ENCODE assay signal across 9 mouse cellular contexts in genomic region chr14:31233070-31233995, GRCm38 (mm10). TPM values are rescaled to one million over a fixed set of nuclear protein-coding genes. Genes with fewer than 3 reads are reported as not detected.
DNase-seq lines count a peak whose midpoint lies in the region; ATAC-seq lines count a peak whose summit lies in the region.
"Had no signal": no experiment of that assay in that cellular context is flagged by ENCODE, and none has a peak within 500 bp of the region (broad histone marks: within the 10 kb centered on the region; RNA-seq: fewer than 3 reads in every experiment).

No protein-coding gene starts in this region.

- no peaks in the 10 kb centered on the region for H3K27me3 ChIP-seq in kidney, embryonic 14.5 days (ENCODE audit: control insufficient read depth, insufficient read depth, low read length)

- H3K36me3 ChIP-seq in kidney, embryonic 14.5 days (ENCODE audit: control insufficient read depth, insufficient read depth, low read length), result no peaks in the 10 kb centered on the region

- H3K4me3 ChIP-seq in kidney, embryonic 14.5 days (ENCODE audit: low read length), result no peak overlapping the region

- H3K9me3 ChIP-seq in kidney, embryonic 14.5 days (ENCODE audit: control insufficient read depth, low read length), result no peaks in the 10 kb centered on the region

- intact Hi-C loops in gastrocnemius, postnatal 36 days (cut with DNase I), result loop anchor here (1.0 kb wide), 1 partner anchor 18 kb away; no protein-coding TSS in a partner anchor

- 0 out of 2 replicates have a peak, but pooled peaks have one; percentile 4 for ATAC-seq in granulocyte monocyte progenitor cell, adult 5-6 weeks (replicated peaks; ENCODE audit: poor library complexity, severe bottlenecking)
- peak; percentile 33 for ATAC-seq in kidney, embryonic 14.5 days (ENCODE audit: low FRiP score, low TSS enrichment)
- no peak for ATAC-seq in megakaryocyte-erythroid progenitor cell, adult 5-6 weeks (replicated peaks; ENCODE audit: low FRiP score, low TSS enrichment, poor library complexity, severe bottlenecking)

- H3K4me2 ChIP-seq in kidney, embryonic 14.5 days (replicated peaks; ENCODE audit: low read depth, low read length), result no peak overlapping the region

- WGBS in kidney, embryonic 14.5 days, result 65% methylated on average over 14 of the region's 14 CpGs

- H3K27ac ChIP-seq in kidney, embryonic 14.5 days (ENCODE audit: low read depth, low read length), result no peak overlapping the region

- H3K9ac ChIP-seq in kidney, embryonic 14.5 days (ENCODE audit: low read depth, low read length), result no peak overlapping the region

- DNase-seq in gastrocnemius, postnatal 36 days, result peak; percentile 4 to 15
- DNase-seq in gastrocnemius, postnatal 10 days, result no peak
- peak; percentile 65 to 83 for DNase-seq in lung, postnatal 4 days
- no peak for DNase-seq in right cerebral cortex, adult 18-20 months
- DNase-seq in embryo, embryonic 11 days, result no peak

- H3K4me1 ChIP-seq in kidney, embryonic 14.5 days (ENCODE audit: control insufficient read depth, insufficient read depth, low read length), result peaks cover 21% of the 10 kb centered on the region

RNA-seq across cellular contexts. Expression of gene Sema3g, which starts 15.7 kb away (rescaled TPM):
- 1 to 10 TPM; 6.0 to 8.1 TPM for total RNA-seq in gastrocnemius, postnatal 36 days (2021)
- 1 to 10 TPM; 7.5 to 8.7 TPM for total RNA-seq in gastrocnemius, postnatal 10 days (2021)
- total RNA-seq in granulocyte monocyte progenitor cell, adult 5-6 weeks (2014; fragmentation: Nextera tagmentation), result 0.21 TPM in 1 of 2 replicates, not detected in the other
- total RNA-seq in granulocyte monocyte progenitor cell, adult 5-6 weeks (2017), result not detected in 2 replicates
- 0.56 and 0.64 TPM in 2 replicates for polyA plus RNA-seq in kidney, embryonic 14.5 days (2014; fragmentation: Nextera tagmentation; extraction: Ambion mirVana)
- not detected in 2 replicates for total RNA-seq in megakaryocyte-erythroid progenitor cell, adult 5-6 weeks (2014; fragmentation: Nextera tagmentation)
- not detected in 2 replicates for total RNA-seq in megakaryocyte-erythroid progenitor cell, adult 5-6 weeks (2017)
- total RNA-seq: common myeloid progenitor, adult 5-6 weeks had no signal

RNA-seq across cellular contexts. Expression of gene Nisch, which starts 16.6 kb away (rescaled TPM):
- 10 to 100 TPM; 54.4 to 63.2 TPM for total RNA-seq in gastrocnemius, postnatal 36 days (2021)
- 100 to 1,000 TPM; 133 to 183 TPM for total RNA-seq in gastrocnemius, postnatal 10 days (2021)
- total RNA-seq in granulocyte monocyte progenitor cell, adult 5-6 weeks (2014; fragmentation: Nextera tagmentation), result 137 and 211 TPM in 2 replicates
- total RNA-seq in granulocyte monocyte progenitor cell, adult 5-6 weeks (2017), result 86.1 and 111 TPM in 2 replicates
- polyA plus RNA-seq in kidney, embryonic 14.5 days (2014; fragmentation: Nextera tagmentation; extraction: Ambion mirVana), result 259 and 375 TPM in 2 replicates
- total RNA-seq in megakaryocyte-erythroid progenitor cell, adult 5-6 weeks (2014; fragmentation: Nextera tagmentation), result 144 and 164 TPM in 2 replicates
- 67.7 and 77.9 TPM in 2 replicates for total RNA-seq in megakaryocyte-erythroid progenitor cell, adult 5-6 weeks (2017)

RNA-seq across cellular contexts. Expression of gene Phf7, which starts 17.8 kb away (rescaled TPM):
- total RNA-seq in gastrocnemius, postnatal 36 days (2021), result 1 to 10 TPM; 6.8 to 8.6 TPM
- total RNA-seq in gastrocnemius, postnatal 10 days (2021), result 1 to 10 TPM; 6.2 to 6.7 TPM
- 13.9 and 15.2 TPM in 2 replicates for total RNA-seq in granulocyte monocyte progenitor cell, adult 5-6 weeks (2014; fragmentation: Nextera tagmentation)
- 14.8 and 17.4 TPM in 2 replicates for total RNA-seq in granulocyte monocyte progenitor cell, adult 5-6 weeks (2017)
- polyA plus RNA-seq in kidney, embryonic 14.5 days (2014; fragmentation: Nextera tagmentation; extraction: Ambion mirVana), result 12.4 and 14.7 TPM in 2 replicates
- total RNA-seq in megakaryocyte-erythroid progenitor cell, adult 5-6 weeks (2014; fragmentation: Nextera tagmentation), result 10.2 and 23.0 TPM in 2 replicates
- 9.8 and 15.7 TPM in 2 replicates for total RNA-seq in megakaryocyte-erythroid progenitor cell, adult 5-6 weeks (2017)

RNA-seq across cellular contexts. Expression of gene Bap1, which starts 17.9 kb away (rescaled TPM):
- total RNA-seq in gastrocnemius, postnatal 36 days (2021), result 10 to 100 TPM; 41.5 to 43.2 TPM
- 10 to 100 TPM; 40.1 to 44.6 TPM for total RNA-seq in gastrocnemius, postnatal 10 days (2021)
- 29.9 and 40.9 TPM in 2 replicates for total RNA-seq in granulocyte monocyte progenitor cell, adult 5-6 weeks (2014; fragmentation: Nextera tagmentation)
- 47.9 and 54.8 TPM in 2 replicates for total RNA-seq in granulocyte monocyte progenitor cell, adult 5-6 weeks (2017)
- 60.0 and 90.3 TPM in 2 replicates for polyA plus RNA-seq in kidney, embryonic 14.5 days (2014; fragmentation: Nextera tagmentation; extraction: Ambion mirVana)
- 42.7 and 43.6 TPM in 2 replicates for total RNA-seq in megakaryocyte-erythroid progenitor cell, adult 5-6 weeks (2014; fragmentation: Nextera tagmentation)
- total RNA-seq in megakaryocyte-erythroid progenitor cell, adult 5-6 weeks (2017), result 65.4 and 67.9 TPM in 2 replicates

RNA-seq across cellular contexts. Expression of gene Tnnc1, which starts 25.2 kb away (rescaled TPM):
- total RNA-seq in gastrocnemius, postnatal 36 days (2021), result 100 to 1,000 TPM; 121 to 774 TPM
- 100 to 1,000 TPM; 197 to 292 TPM for total RNA-seq in gastrocnemius, postnatal 10 days (2021)
- 4.1 TPM in 1 of 2 replicates, not detected in the other for total RNA-seq in granulocyte monocyte progenitor cell, adult 5-6 weeks (2014; fragmentation: Nextera tagmentation)
- total RNA-seq in granulocyte monocyte progenitor cell, adult 5-6 weeks (2017), result 0.82 TPM in 1 of 2 replicates, not detected in the other
- 3.0 and 3.9 TPM in 2 replicates for polyA plus RNA-seq in kidney, embryonic 14.5 days (2014; fragmentation: Nextera tagmentation; extraction: Ambion mirVana)
- 1.8 TPM in 1 of 2 replicates, not detected in the other for total RNA-seq in megakaryocyte-erythroid progenitor cell, adult 5-6 weeks (2014; fragmentation: Nextera tagmentation)
- total RNA-seq in megakaryocyte-erythroid progenitor cell, adult 5-6 weeks (2017), result not detected in 2 replicates
- total RNA-seq: common myeloid progenitor, adult 5-6 weeks had no signal

Comparison
In these comparisons a context has a peak if more than half of its experiments do, and no peak if none do; other contexts are left out.
1. DNase-seq: peak in gastrocnemius, postnatal 36 days (2 of 2) and lung, postnatal 4 days (2 of 2); none in gastrocnemius, postnatal 10 days (single experiment), right cerebral cortex, adult 18-20 months (single experiment) and embryo, embryonic 11 days (single experiment).
2. RNA of gene Sema3g, which starts 15.7 kb away (total RNA-seq): 7.5 to 8.7 TPM in gastrocnemius, postnatal 10 days and 6.0 to 8.1 TPM in gastrocnemius, postnatal 36 days; 0.21 TPM in granulocyte monocyte progenitor cell, adult 5-6 weeks and not detected in megakaryocyte-erythroid progenitor cell, adult 5-6 weeks; every median in the first group is over 4 times any median in the second.